Mouse (Mus musculus) ES-E14 (cell line): ENCODE data around the gene Kxd1. TPM values are rescaled to one million over a fixed set of nuclear protein-coding genes. Genes with fewer than 3 reads are reported as not detected.

ENCODE experiments used
- DNase-seq: peaks from one replicate; pipeline ENCODE4 v3.0.0-alpha.2; 2013; ENCODE audit warnings: low read depth, low spot score
- H3K27ac ChIP-seq: 2 replicates; pipeline ENCODE4 v1.5.1; 2012; ENCODE audit warnings: low read depth, mild to moderate bottlenecking, low read length, moderate library complexity, mixed read lengths; ENCODE audit not compliant: poor library complexity, insufficient read depth, severe bottlenecking
- H3K36me3 ChIP-seq: 2 replicates; pipeline ENCODE4 v1.6.1; 2012; ENCODE audit warnings: mild to moderate bottlenecking, low read length, moderate library complexity, mixed read lengths; ENCODE audit not compliant: control insufficient read depth, poor library complexity, insufficient read depth, severe bottlenecking
- H3K4me1 ChIP-seq, 2 experiments: fragments of 150-350 bp in 1 of 2; sonication (generic) in 1 of 2; 2 replicates each; pipeline ENCODE4 v1.6.1; 2012; ENCODE audit warnings: low read length in 2 of 2, mild to moderate bottlenecking in 1 of 2, mixed read lengths in 1 of 2; ENCODE audit not compliant: control insufficient read depth in 2 of 2, insufficient read depth in 2 of 2, poor library complexity in 1 of 2
- H3K4me3 ChIP-seq, 2 experiments: fragments of 150-350 bp in 1 of 2; sonication (generic) in 1 of 2; 2 replicates each; pipeline ENCODE4 v1.5.1; 2012; ENCODE audit warnings: low read length in 2 of 2, low read depth in 1 of 2, mild to moderate bottlenecking in 1 of 2, mixed read lengths in 1 of 2; ENCODE audit not compliant: insufficient read depth in 1 of 2, poor library complexity in 1 of 2, severe bottlenecking in 1 of 2
- H3K9ac ChIP-seq: 2 replicates; pipeline ENCODE4 v1.6.1; 2012; ENCODE audit warnings: low read depth, mild to moderate bottlenecking, low read length, mixed read lengths; ENCODE audit not compliant: poor library complexity, insufficient read depth, severe bottlenecking
- H3K9me3 ChIP-seq: fragments of 150-350 bp; sonication (generic); 2 replicates; pipeline ENCODE4 v1.6.1; 2012; ENCODE audit warnings: low read depth, mild to moderate bottlenecking, low read length; ENCODE audit not compliant: control insufficient read depth, insufficient read depth
- CHD2 ChIP-seq: IDR thresholded peaks from 2 replicates; pipeline ENCODE4 v1.6.1; 2014; ENCODE audit warnings: mild to moderate bottlenecking, low read depth, low read length, inconsistent platforms
- HCFC1 ChIP-seq: IDR thresholded peaks from 2 replicates; pipeline ENCODE4 v1.6.1; 2012; ENCODE audit warnings: low read length, inconsistent platforms, borderline replicate concordance; ENCODE audit not compliant: insufficient read depth
- MAFK ChIP-seq: IDR thresholded peaks from 2 replicates; pipeline ENCODE4 v1.6.1; 2014; ENCODE audit warnings: mild to moderate bottlenecking, low read depth, low read length, inconsistent platforms; ENCODE audit not compliant: insufficient read depth
- ZC3H11A ChIP-seq: IDR thresholded peaks from 2 replicates; pipeline ENCODE4 v1.6.1; 2012; ENCODE audit warnings: low read depth, mild to moderate bottlenecking, inconsistent platforms, low read length, borderline replicate concordance
- ZNF384 ChIP-seq: IDR thresholded peaks from 2 replicates; pipeline ENCODE4 v1.6.1; 2012; ENCODE audit warnings: low read depth, low read length, inconsistent platforms
- in situ Hi-C, 2 experiments: fragments of 600-800 bp; cut with MboI; formaldehyde crosslinking; loops; one replicate each; pipeline ENCODE4 v1.15.1; 2025; ENCODE audit warnings: low sequenced_read_pairs in 2 of 2, inconsistent platforms in 1 of 2; ENCODE audit not compliant: unreplicated experiment in 2 of 2
- total RNA-seq: library from RNA; depleted of rRNA; stranded (reverse); fragments of 300-350 nt; gene quantifications from 2 replicates; pipeline ENCODE4 v1.2.3, GENCODE M21; 2012

The Kxd1 gene
- total RNA-seq, 1 experiment = 35.3 TPM

- H3K36me3 ChIP-seq = no peaks in the 10 kb centered on the region; the same call in 1 of the 2 replicates
- no peak for DNase-seq
- H3K4me1 ChIP-seq = peaks cover 3 to 12% of the 10 kb centered on the region in 2 experiments; a peak in 2 of 4 replicates
- no peak overlapping the region for H3K4me3 ChIP-seq
- H3K27ac ChIP-seq = no peak overlapping the region
- H3K9ac ChIP-seq = no peak overlapping the region
- in situ Hi-C loops = no loop called here
- TF ChIP-seq MAFK = no peak
- H3K9me3 ChIP-seq = no peaks in the 10 kb centered on the region
These were observed 57.8 kb downstream of the Kxd1 start for GRCm38 (mm10) chr8:70469938-70470337.

DNA sequence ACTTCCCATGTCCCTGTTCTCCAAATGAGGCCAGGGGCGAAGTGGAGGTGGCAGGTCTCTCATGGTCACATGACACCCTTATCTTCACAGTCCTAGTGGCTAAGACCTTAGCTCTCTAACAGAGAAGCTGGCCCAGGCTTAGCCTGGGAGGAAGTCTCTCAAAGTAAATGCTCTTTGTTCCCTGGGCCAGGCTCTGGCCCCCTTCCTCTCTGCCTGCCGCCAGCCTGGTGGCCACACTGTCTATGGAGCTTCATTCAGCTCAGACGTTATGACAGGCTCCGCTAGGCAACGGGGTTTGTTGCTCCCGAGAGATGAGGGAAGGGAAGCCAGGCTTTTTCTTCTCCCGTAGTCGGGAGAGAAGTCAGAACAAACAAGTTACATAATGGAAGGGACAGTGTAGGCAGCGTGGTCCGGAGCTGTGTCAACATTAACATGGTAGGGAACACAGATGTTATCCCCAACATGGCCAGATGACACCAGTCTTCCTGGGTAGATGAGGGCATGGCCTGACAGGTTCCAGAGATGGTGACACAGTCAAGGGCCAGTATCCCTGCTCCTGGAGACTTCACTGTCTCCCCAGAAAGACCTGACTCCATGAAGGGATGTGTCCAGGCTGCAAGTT, 58.4 kb downstream of the Kxd1 start:
- Histone ChIP-seq H3K9ac (no peak overlapping the region), H3K4me3 (no peak overlapping the region), H3K36me3 (no peaks in the 10 kb centered on the region; the same call in 1 of the 2 replicates), H3K9me3 (no peaks in the 10 kb centered on the region), H3K27ac (no peak overlapping the region), H3K4me1 (peaks cover 3 to 12% of the 10 kb centered on the region in 2 experiments; a peak in 2 of 4 replicates)
- TF ChIP-seq ZNF384 (no peak), MAFK (no peak), ZC3H11A (no peak), HCFC1 (no peak), CHD2 (no peak)
- no peak for DNase-seq
- in situ Hi-C loops = no loop called here

- no peak overlapping the region for H3K4me3 ChIP-seq
- peaks cover 3 to 12% of the 10 kb centered on the region in 2 experiments; a peak in 2 of 4 replicates for H3K4me1 ChIP-seq
- H3K9ac ChIP-seq = no peak overlapping the region
- in situ Hi-C loops = no loop called here
- TF ChIP-seq HCFC1 = no peak
- TF ChIP-seq CHD2 = no peak
- no peak for TF ChIP-seq MAFK
- no peak for TF ChIP-seq ZNF384
- TF ChIP-seq ZC3H11A = no peak
- H3K36me3 ChIP-seq = no peaks in the 10 kb centered on the region; the same call in 1 of the 2 replicates
- no peaks in the 10 kb centered on the region for H3K9me3 ChIP-seq
- no peak for DNase-seq
- no peak overlapping the region for H3K27ac ChIP-seq
These were observed 59.0 kb downstream of the Kxd1 start for GRCm38 (mm10) chr8:70468733-70469132.

- no peak for DNase-seq
- in situ Hi-C loops = no loop called here
- H3K9ac ChIP-seq = no peak overlapping the region
- TF ChIP-seq HCFC1 (no peak), ZNF384 (no peak), CHD2 (no peak), MAFK (no peak), ZC3H11A (no peak)
- no peaks in the 10 kb centered on the region for H3K9me3 ChIP-seq
- H3K4me3 ChIP-seq = no peak overlapping the region
- no peaks in the 10 kb centered on the region; the same call in 1 of the 2 replicates for H3K36me3 ChIP-seq
- H3K4me1 ChIP-seq = peaks cover 3 to 12% of the 10 kb centered on the region in 2 experiments; a peak in 2 of 4 replicates
- H3K27ac ChIP-seq = no peak overlapping the region
These were observed 59.8 kb downstream of the Kxd1 start for GRCm38 (mm10) chr8:70467907-70468306.
